Mouse (Mus musculus) bone marrow, adult 2 months (tissue): ENCODE data around the gene Hist1h2bf.
"Not testable (repeated sequence)": the region's sequence is repeated elsewhere in the genome, so short reads cannot be mapped to it uniquely, and the experiment has no call there.

Experiments used
- CTCF ChIP-seq: fragments of 200-500 bp; IDR thresholded peaks from 2 replicates; pipeline ENCODE4 v1.5.1; 2011; ENCODE audit warnings: low read length, control low read depth; ENCODE audit not compliant: control insufficient read depth, insufficient read depth
- POLR2A ChIP-seq: fragments of 200-500 bp; IDR thresholded peaks from 2 replicates; pipeline ENCODE4 v1.6.1; 2011; ENCODE audit warnings: low read depth, mild to moderate bottlenecking, control low read depth, low read length, borderline replicate concordance; ENCODE audit not compliant: control insufficient read depth

GRCm38 (mm10) chr13:23561531-23561882 lies 12.5 kb downstream of the Hist1h2bf start:
- TF ChIP-seq CTCF, POLR2A: not testable (repeated sequence)
